ENCODE assay signal across 7 mouse cellular contexts in the genomic region with DNA sequence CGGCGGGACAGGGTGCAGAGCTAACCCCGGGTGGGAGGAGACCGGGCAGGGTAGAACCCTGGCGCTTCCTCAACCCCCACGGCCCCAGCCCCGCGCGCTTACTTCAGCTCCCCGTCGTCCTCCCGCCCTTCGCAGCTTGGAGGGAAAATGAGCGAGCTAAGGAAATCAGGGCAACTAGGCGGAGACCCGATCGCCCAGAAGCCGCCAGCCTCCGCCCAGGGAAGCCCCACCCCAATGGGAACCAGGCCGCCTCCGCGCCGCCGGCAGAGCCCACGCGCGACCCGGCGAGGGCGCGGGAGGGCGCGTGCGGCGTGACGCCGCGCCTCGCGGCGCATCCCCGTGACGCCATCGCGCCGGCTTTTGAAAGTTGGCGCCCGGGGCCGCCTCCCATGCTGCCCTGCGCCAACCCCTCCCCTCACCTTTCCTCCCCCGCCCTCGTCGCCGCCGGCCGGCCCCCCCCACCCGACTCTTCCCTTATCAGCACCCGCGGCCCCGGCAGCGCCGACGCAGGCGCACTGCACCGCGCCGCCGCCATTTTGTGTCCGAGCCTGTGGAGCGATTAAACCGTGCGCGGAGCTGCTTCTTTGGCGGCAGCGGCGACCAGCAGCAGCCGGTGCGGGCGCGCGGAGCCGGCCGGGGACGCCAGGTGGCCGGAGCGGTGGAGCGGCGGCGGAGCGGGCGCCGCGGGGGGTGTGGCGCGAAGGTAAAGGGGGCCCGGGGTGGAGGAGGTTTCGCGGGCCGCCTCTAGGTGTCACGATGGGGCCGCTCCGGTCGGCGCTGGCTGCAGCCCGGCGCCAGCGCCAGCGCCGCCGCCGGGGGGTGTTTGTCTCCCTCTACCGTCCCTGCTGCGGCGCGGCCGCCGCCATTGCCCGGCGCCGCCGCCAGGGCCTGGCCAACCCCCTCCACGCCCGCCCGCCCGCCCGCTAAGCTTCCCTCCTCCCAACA. TPM values are rescaled to one million over a fixed set of nuclear protein-coding genes. Genes with fewer than 3 reads are reported as not detected.
A peak's percentile ranks its signal among the peaks of the same experiment; 100 is the strongest.
DNase-seq lines count a peak whose midpoint lies in the region; ATAC-seq and TF ChIP-seq lines count a peak whose summit lies in the region.

A gene (plus strand): TSS at position 551 of the 945 bp plus-strand sequence.

- no peaks in the 10 kb centered on the region for H3K36me3 ChIP-seq in embryonic facial prominence, embryonic 11.5 days (replicated peaks; ENCODE audit: control insufficient read depth, insufficient read depth, low read depth, low read length)
- no peaks in the 10 kb centered on the region for H3K36me3 ChIP-seq in kidney, adult 2 months (ENCODE audit: control insufficient read depth, insufficient read depth, low read length)
- H3K36me3 ChIP-seq in limb, embryonic 12.5 days, result 0 out of 2 replicates have a peak, but pooled peaks cover under 1% of the 10 kb centered on the region
- H3K36me3 ChIP-seq in midbrain, embryonic 15.5 days (replicated peaks), result no peaks in the 10 kb centered on the region
- no peaks in the 10 kb centered on the region; the same call in 1 of the 2 replicates for H3K36me3 ChIP-seq in spleen, adult 2 months (ENCODE audit: control insufficient read depth, insufficient read depth, low read length)

- peaks cover 3% of the 10 kb centered on the region; the same call in 1 of the 2 replicates for H3K4me1 ChIP-seq in embryonic facial prominence, embryonic 11.5 days (ENCODE audit: control insufficient read depth, insufficient read depth, low read length)
- peaks cover 7% of the 10 kb centered on the region; the same call in 1 of the 2 replicates for H3K4me1 ChIP-seq in kidney, adult 2 months (ENCODE audit: control insufficient read depth, insufficient read depth, low read length)
- peaks cover 33% of the 10 kb centered on the region for H3K4me1 ChIP-seq in limb, embryonic 12.5 days (replicated peaks)
- H3K4me1 ChIP-seq in midbrain, embryonic 15.5 days, result peaks cover 34% of the 10 kb centered on the region
- H3K4me1 ChIP-seq in spleen, adult 2 months (ENCODE audit: control insufficient read depth, insufficient read depth, insufficient read length), result peaks cover 6% of the 10 kb centered on the region

- under 1% methylated on average over 98 of the region's 126 CpGs for WGBS in embryonic facial prominence, embryonic 11.5 days
- under 1% methylated on average over 119 of the region's 126 CpGs for WGBS in kidney, adult 2 months
- WGBS in limb, embryonic 12.5 days, result under 1% methylated on average over 96 of the region's 126 CpGs
- under 1% methylated on average over 108 of the region's 126 CpGs for WGBS in midbrain, embryonic 15.5 days
- under 1% methylated on average over 98 of the region's 126 CpGs for WGBS in spleen, adult 2 months

- H3K4me2 ChIP-seq in embryonic facial prominence, embryonic 11.5 days (ENCODE audit: low read depth, low read length), result peak within 1 kb of the TSS; percentile 78
- peak within 1 kb of the TSS; percentile 89 for H3K4me2 ChIP-seq in limb, embryonic 12.5 days
- peak within 1 kb of the TSS; percentile 88 for H3K4me2 ChIP-seq in midbrain, embryonic 15.5 days

- peak; percentile 96 for DNase-seq in adrenal gland, postnatal 14 days
- DNase-seq in embryonic facial prominence, embryonic 11.5 days (ENCODE audit: low spot score), result peak; percentile 93
- DNase-seq in heart, adult 11 months, result peak; percentile 99
- DNase-seq in kidney, adult 2 months, result peak; percentile 94
- DNase-seq in spleen, adult 2 months (ENCODE audit: low read depth in 1 of 2, low spot score in 2 of 2), result peak; percentile 86 to 87

- H3K27me3 ChIP-seq in embryonic facial prominence, embryonic 11.5 days (ENCODE audit: control insufficient read depth, insufficient read depth, low read length), result no peaks in the 10 kb centered on the region
- no peaks in the 10 kb centered on the region for H3K27me3 ChIP-seq in kidney, adult 2 months (replicated peaks; ENCODE audit: control insufficient read depth, insufficient read depth, low read length)
- H3K27me3 ChIP-seq in limb, embryonic 12.5 days, result no peaks in the 10 kb centered on the region
- no peaks in the 10 kb centered on the region for H3K27me3 ChIP-seq in midbrain, embryonic 15.5 days (replicated peaks)
- H3K27me3 ChIP-seq in spleen, adult 2 months (ENCODE audit: control insufficient read depth, insufficient read depth, low read length), result no peaks in the 10 kb centered on the region

- H3K4me3 ChIP-seq in embryonic facial prominence, embryonic 11.5 days (ENCODE audit: low read depth, low read length), result peak within 1 kb of the TSS; percentile 90
- H3K4me3 ChIP-seq in kidney, adult 2 months (ENCODE audit: insufficient read depth, low read depth, low read length), result peak within 1 kb of the TSS; percentile 88
- peak within 1 kb of the TSS; percentile 86 for H3K4me3 ChIP-seq in limb, embryonic 12.5 days (replicated peaks)
- peak within 1 kb of the TSS; percentile 85 for H3K4me3 ChIP-seq in midbrain, embryonic 15.5 days
- H3K4me3 ChIP-seq in spleen, adult 2 months (ENCODE audit: extremely low read depth, insufficient read depth, insufficient read length), result peak within 1 kb of the TSS; percentile 100

- peak; percentile 89 for ATAC-seq in embryonic facial prominence, embryonic 11.5 days (replicated peaks; ENCODE audit: insufficient number of reproducible peaks, low FRiP score, low TSS enrichment, low read depth)
- ATAC-seq in limb, embryonic 12.5 days (ENCODE audit: insufficient number of reproducible peaks, insufficient read depth, low FRiP score, low TSS enrichment, low read depth), result peak; percentile 90
- ATAC-seq in midbrain, embryonic 15.5 days (replicated peaks), result peak; percentile 94

- H3K27ac ChIP-seq in embryonic facial prominence, embryonic 11.5 days (replicated peaks; ENCODE audit: low read depth, low read length), result peak within 1 kb of the TSS; percentile 100
- peak within 1 kb of the TSS; percentile 96 for H3K27ac ChIP-seq in kidney, adult 2 months (ENCODE audit: insufficient read depth, low read depth, low read length)
- H3K27ac ChIP-seq in limb, embryonic 12.5 days, result peak within 1 kb of the TSS; percentile 100
- peak within 1 kb of the TSS; percentile 100 for H3K27ac ChIP-seq in midbrain, embryonic 15.5 days
- peak within 1 kb of the TSS; percentile 100 for H3K27ac ChIP-seq in spleen, adult 2 months (ENCODE audit: insufficient read depth, low read length)

- peak within 1 kb of the TSS; percentile 100 for H3K9ac ChIP-seq in embryonic facial prominence, embryonic 11.5 days (replicated peaks; ENCODE audit: low read length)
- H3K9ac ChIP-seq in limb, embryonic 12.5 days (replicated peaks), result peak within 1 kb of the TSS; percentile 98
- H3K9ac ChIP-seq in midbrain, embryonic 15.5 days, result peak within 1 kb of the TSS; percentile 98

- TF ChIP-seq CTCF in kidney, adult 2 months (conservative IDR thresholded peaks at IDR 0.05; ENCODE audit: insufficient read depth, insufficient read length, low read depth, low read length), result peak; percentile 31
- TF ChIP-seq CTCF in spleen, adult 2 months (IDR thresholded peaks at IDR 0.05; ENCODE audit: extremely low read depth, insufficient read depth, insufficient read length, insufficient replicate concordance), result peak; percentile 53

- TF ChIP-seq POLR2A in kidney, adult 2 months (IDR thresholded peaks at IDR 0.05; ENCODE audit: low read depth, low read length), result no peak
- TF ChIP-seq POLR2A in spleen, adult 2 months (IDR thresholded peaks at IDR 0.05; ENCODE audit: low read depth, low read length), result peak; percentile 74

- H3K9me3 ChIP-seq in embryonic facial prominence, embryonic 11.5 days (replicated peaks; ENCODE audit: control insufficient read depth, low read length), result no peaks in the 10 kb centered on the region
- H3K9me3 ChIP-seq in limb, embryonic 12.5 days, result no peaks in the 10 kb centered on the region
- H3K9me3 ChIP-seq in midbrain, embryonic 15.5 days, result no peaks in the 10 kb centered on the region

RNA-seq across cellular contexts. Expression of the gene that starts here (rescaled TPM):
- total RNA-seq in adrenal gland, postnatal 14 days (2021), result 58.4 and 70.4 TPM in 2 replicates
- 116 and 118 TPM in 2 replicates for polyA plus RNA-seq in embryonic facial prominence, embryonic 11.5 days (2014; fragmentation: Nextera tagmentation; extraction: Ambion mirVana)
- 13.3 and 16.7 TPM in 2 replicates for polyA plus RNA-seq in kidney, adult 2 months (2012; rRNA removed)
- polyA plus RNA-seq in limb, embryonic 12.5 days (2016; fragmentation: Nextera tagmentation; extraction: Ambion mirVana), result 149 and 160 TPM in 2 replicates
- 108 and 129 TPM in 2 replicates for polyA plus RNA-seq in midbrain, embryonic 15.5 days (2015; fragmentation: Nextera tagmentation; extraction: Ambion mirVana)
- 22.1 and 24.5 TPM in 2 replicates for polyA plus RNA-seq in spleen, adult 2 months (2012; rRNA removed)

Comparison
In these comparisons a context has a peak if more than half of its experiments do, and no peak if none do; other contexts are left out.
1. Peak in every context shown above with its lines: DNase-seq, ATAC-seq, H3K4me3 ChIP-seq and H3K27ac ChIP-seq.